Mouse (Mus musculus) E14TG2a.4 (cell line): ENCODE measurements at regions not wholly inside any gene's neighbourhood (a gene's known extent, or its start where the extent isn't known, plus 50 kb on each side); places are given as distances from the start of the nearest gene placed in this dataset.

Source experiments
- H3K27me3 ChIP-seq: 2 replicates; pipeline ENCODE4 v1.6.1; 2014; ENCODE audit warnings: low read length, control low read depth; ENCODE audit not compliant: insufficient read depth
- H3K36me3 ChIP-seq: 2 replicates; pipeline ENCODE4 v1.6.1; 2014; ENCODE audit warnings: low read length, control low read depth; ENCODE audit not compliant: insufficient read depth
- H3K4me1 ChIP-seq: replicated peaks from 2 replicates; pipeline ENCODE4 v1.6.1; 2014; ENCODE audit warnings: low read depth, low read length, control low read depth
- H3K4me3 ChIP-seq: replicated peaks from 2 replicates; pipeline ENCODE4 v1.5.1; 2014; ENCODE audit warnings: mild to moderate bottlenecking, low read length
- H3K9me3 ChIP-seq: 2 replicates; pipeline ENCODE4 v1.6.1; 2014; ENCODE audit warnings: low read length, control low read depth
- CTCF ChIP-seq: conservative IDR thresholded peaks from 2 replicates; pipeline ENCODE4 v1.5.1; 2014; ENCODE audit warnings: low read length
- NANOG ChIP-seq: IDR thresholded peaks from 2 replicates; pipeline ENCODE4 v1.6.1; 2014; ENCODE audit warnings: borderline replicate concordance, low read length, mixed read lengths
- POU5F1 ChIP-seq: IDR thresholded peaks from 2 replicates; pipeline ENCODE4 v1.6.1; 2014; ENCODE audit warnings: low read length, borderline replicate concordance

GRCm38 (mm10) chr4:31880213-31880612 is 83.7 kb upstream of the Map3k7 start:
- no peaks in the 10 kb centered on the region for H3K9me3 ChIP-seq
- H3K4me1 ChIP-seq = peaks cover 8% of the 10 kb centered on the region; the same call in 1 of the 2 replicates
- H3K27me3 ChIP-seq = peaks cover 16% of the 10 kb centered on the region
- no peak overlapping the region for H3K4me3 ChIP-seq
- TF ChIP-seq NANOG (no peak), CTCF (no peak), POU5F1 (no peak)
- no peaks in the 10 kb centered on the region for H3K36me3 ChIP-seq

GRCm38 (mm10) chr4:31889673-31890072 is 74.2 kb upstream of the Map3k7 start:
- no peaks in the 10 kb centered on the region for H3K36me3 ChIP-seq
- no peaks in the 10 kb centered on the region for H3K9me3 ChIP-seq
- no peak for TF ChIP-seq CTCF
- H3K4me1 ChIP-seq = no peaks in the 10 kb centered on the region
- H3K27me3 ChIP-seq = no peaks in the 10 kb centered on the region
- no peak overlapping the region for H3K4me3 ChIP-seq

GRCm38 (mm10) chr4:31909086-31909673 is 54.7 kb upstream of the Map3k7 start:
- Histone ChIP-seq H3K36me3 (no peaks in the 10 kb centered on the region), H3K4me1 (no peaks in the 10 kb centered on the region), H3K4me3 (no peak overlapping the region), H3K27me3 (no peaks in the 10 kb centered on the region), H3K9me3 (no peaks in the 10 kb centered on the region)
- TF ChIP-seq POU5F1 (no peak), NANOG (no peak), CTCF (no peak)
